Mouse (Mus musculus) kidney, adult 11 months (tissue): ENCODE measurements at regions not wholly inside any gene's neighbourhood (a gene's known extent, or its start where the extent isn't known, plus 50 kb on each side); places are given as distances from the start of the nearest gene placed in this dataset.

Source experiments
- DNase-seq: peaks from one replicate; pipeline ENCODE4 v3.0.0; 2022

GRCm38 (mm10) chr19:6684921-6685320 is 142.1 kb upstream of the Slc22a12 start:
- no peak for DNase-seq

GRCm38 (mm10) chr19:6679392-6680307 is 136.8 kb upstream of the Slc22a12 start:
- no peak for DNase-seq

DNA sequence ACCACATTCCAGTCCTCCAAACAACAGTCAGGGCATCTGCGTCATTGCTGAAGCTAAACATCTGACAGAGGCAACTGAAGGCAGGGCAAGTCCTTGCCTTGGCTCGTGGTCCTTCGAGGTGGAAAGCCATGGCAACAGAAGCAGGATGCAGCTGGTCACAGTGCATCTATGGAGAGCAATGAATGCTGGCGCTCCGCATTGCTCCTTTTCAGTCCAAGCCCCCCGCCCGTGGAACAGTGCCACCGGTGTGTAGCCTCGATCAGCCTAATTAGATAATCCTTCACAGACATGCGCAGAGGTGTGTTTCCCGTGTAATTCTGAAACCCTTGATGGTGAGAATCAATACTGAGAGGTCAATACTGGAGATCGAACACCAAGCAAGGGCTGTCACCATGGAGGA is 134.7 kb upstream of the Slc22a12 start:
- DNase-seq: no peak

GRCm38 (mm10) chr19:6675586-6675985 is 132.8 kb upstream of the Slc22a12 start:
- no peak for DNase-seq

GRCm38 (mm10) chr19:6671696-6672095 is 128.9 kb upstream of the Slc22a12 start:
- DNase-seq: no peak

GRCm38 (mm10) chr19:6669881-6670280 is 127.0 kb upstream of the Slc22a12 start:
- DNase-seq: no peak

- no peak for DNase-seq
Measured at GRCm38 (mm10) chr19:6668545-6668944, 125.7 kb upstream of the Slc22a12 start.

DNA sequence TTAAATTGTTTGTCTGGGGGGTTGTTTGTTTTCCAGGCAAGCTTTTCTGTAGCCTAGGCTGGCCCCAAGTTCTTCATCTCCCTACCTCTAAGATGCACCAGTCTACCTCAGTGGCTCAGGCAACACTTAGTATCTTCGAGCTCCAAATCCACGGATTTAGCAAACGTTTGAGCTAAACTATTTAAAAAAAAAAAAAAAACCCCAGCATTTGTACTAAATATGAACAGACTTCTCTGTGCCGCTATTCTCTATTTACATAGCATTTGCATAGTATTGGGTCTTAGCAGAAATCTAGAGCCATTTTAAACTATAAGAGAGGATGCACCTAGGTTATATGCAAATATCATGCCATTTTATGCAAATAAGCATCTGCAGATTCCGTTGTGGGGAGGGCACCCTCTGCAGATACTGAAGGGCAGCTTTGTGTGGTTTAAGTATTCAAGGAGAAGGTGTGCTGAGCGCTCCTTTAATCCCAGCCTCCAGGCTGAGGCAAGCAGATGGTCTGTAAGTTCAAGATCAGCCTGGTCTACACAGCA is 123.4 kb upstream of the Slc22a12 start:
- DNase-seq: no peak

DNA sequence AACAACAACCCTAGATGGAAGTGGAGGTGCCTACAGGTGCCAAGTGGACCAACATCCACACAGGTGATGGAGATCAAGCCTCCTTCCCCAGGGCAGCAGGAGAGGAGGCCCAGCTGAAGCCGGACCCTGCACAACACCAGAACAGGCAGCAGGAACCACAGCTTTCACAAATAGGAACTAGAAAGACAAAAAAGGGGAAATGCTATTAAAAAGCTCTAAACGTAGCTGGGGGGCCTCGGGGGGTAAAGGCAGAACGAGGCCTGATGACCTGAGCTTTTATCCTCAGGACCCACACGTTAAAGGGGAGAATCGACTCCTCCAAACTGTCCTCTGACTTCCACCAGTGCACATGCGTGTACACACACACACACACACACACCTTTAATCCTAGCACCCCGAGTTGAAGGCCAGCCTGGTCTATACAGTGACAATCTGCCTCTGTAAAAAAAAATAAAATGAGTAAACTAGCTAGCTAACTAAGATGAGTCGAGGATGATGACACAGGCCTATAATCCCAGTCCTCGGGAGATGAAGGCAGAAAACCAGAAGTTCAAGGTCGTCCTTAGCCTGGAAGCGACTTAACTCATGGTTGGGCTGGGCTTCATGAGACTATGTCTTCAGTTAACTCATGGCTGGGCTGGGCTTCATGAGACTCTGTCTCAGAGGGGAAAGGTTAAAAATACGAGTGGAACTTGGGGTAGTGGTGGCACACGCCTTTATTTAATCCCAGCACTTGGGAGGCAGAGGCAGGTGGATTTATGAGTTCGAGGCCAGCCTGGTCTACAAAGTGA is 122.6 kb upstream of the Slc22a12 start:
- no peak for DNase-seq

DNA sequence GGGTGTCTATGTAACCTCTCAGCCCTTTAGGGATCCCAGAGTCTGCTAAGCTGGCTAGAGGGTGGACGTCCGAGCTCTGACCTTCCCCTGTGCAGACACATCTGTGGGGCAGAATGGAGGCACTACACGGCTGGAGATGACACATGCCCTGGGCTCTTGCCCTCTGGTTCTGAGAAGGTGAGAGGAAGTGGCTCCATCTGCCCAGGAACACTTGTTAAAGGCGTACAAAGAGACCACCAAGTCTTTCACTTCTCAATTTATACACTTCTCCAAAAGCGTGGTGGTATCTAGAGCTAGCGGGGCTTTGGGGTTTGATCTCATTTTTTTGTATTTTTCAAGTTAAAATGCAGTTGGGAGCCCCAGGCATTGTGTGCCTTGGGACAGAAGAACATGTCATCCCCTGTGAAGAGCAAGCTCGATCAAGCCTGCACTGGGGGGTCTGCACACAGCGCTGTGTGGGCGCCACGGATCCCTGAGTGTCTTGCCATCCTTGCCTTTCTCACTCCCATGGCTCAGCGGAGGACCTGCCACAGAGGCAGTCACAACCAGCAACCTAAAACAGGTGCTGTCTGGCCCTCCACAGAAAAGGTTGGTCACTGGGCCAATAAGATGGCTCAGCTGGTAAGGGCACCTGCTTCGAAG is 121.6 kb upstream of the Slc22a12 start:
- DNase-seq: no peak

- peak; percentile 55 for DNase-seq
Measured at GRCm38 (mm10) chr19:6663391-6663790, 120.6 kb upstream of the Slc22a12 start.

GRCm38 (mm10) chr19:6662346-6662939 is 119.6 kb upstream of the Slc22a12 start:
- peak; percentile 49 for DNase-seq

GRCm38 (mm10) chr19:6661508-6661871 is 118.7 kb upstream of the Slc22a12 start:
- DNase-seq: no peak

GRCm38 (mm10) chr19:6660723-6661507 is 118.1 kb upstream of the Slc22a12 start:
- DNase-seq: no peak

DNA sequence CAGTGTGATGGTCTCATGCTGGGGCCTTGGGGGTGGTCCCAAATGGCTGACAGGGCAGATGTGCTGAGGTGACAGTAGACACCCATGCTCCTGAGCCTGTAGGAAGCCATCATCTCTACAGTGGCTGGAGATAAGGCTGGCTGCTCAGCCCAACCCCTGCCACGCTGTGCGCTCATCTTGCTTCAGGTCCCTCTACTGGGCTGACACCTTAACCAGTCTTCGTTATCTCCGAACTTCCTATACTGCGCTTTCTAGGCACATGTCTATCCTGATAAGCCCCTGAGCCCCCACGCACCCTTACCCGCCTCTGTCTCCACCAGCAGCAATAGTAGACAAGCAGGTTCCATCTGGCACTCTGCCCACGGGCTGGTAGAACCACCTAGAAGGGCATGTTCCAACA is 117.3 kb upstream of the Slc22a12 start:
- DNase-seq: no peak

DNA sequence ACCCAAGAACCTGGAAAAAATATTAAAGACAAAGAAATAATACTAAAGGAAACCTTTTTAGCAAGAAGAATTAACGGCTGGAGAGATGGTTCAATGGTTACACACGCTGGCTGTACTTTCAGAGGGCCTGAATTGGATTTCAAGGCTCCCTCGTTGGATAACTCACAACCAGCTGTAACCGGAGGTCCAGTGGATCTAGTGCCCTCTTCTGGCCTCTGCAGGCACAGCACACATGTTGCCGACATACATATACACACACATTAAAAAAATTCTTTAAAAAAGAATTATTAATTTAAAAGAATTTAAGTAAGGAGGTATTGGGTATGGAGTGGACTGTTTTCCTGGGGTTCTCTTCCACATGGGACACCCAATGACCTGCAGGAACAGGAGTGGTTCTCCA is 111.7 kb upstream of the Slc22a12 start:
- DNase-seq: no peak

- no peak for DNase-seq
Measured at GRCm38 (mm10) chr19:6652775-6653174, 109.9 kb upstream of the Slc22a12 start.

DNA sequence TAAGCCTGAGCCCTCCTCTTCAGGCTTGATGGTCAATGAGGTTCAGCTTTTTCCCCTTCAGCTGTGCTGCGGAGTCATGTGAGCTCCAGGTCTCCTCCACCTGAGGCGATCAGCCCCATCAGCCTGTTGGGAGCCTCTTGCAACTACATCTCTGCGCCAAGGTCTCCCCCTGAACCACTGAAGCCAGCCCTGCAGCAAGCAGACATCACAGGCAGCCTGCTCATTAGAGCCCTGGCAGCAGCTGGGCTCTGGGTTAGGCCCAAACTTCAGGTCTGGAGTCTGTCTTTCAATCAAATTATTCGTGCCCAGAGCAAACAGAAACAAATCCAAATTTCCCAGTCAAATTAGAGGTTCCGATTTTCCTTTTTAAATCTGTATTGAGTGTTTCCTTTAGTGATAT is 108.4 kb upstream of the Slc22a12 start:
- no peak for DNase-seq

GRCm38 (mm10) chr19:6649885-6650284 is 107.1 kb upstream of the Slc22a12 start:
- DNase-seq: no peak

DNA sequence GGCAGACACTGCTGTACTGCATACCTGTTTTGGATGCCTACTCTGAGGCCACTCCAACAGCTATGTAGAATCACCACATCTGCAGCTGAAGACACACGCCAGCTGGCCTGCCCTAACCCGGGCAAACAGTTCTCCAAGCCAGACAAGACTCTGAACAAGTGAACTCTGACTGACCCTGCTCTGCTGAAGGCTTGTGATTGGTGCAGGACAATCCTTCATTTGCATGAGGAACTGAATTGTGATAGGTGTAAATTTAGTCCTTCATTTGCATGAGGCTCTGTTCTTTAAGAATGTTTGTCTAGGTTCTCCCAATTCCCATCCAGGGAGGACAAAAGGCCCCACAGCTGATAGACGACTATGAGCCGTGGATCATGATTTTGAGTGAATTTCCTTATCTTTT is 104.9 kb upstream of the Slc22a12 start:
- no peak for DNase-seq

- DNase-seq: no peak
Measured at GRCm38 (mm10) chr19:6647216-6647615, 104.4 kb upstream of the Slc22a12 start.

DNA sequence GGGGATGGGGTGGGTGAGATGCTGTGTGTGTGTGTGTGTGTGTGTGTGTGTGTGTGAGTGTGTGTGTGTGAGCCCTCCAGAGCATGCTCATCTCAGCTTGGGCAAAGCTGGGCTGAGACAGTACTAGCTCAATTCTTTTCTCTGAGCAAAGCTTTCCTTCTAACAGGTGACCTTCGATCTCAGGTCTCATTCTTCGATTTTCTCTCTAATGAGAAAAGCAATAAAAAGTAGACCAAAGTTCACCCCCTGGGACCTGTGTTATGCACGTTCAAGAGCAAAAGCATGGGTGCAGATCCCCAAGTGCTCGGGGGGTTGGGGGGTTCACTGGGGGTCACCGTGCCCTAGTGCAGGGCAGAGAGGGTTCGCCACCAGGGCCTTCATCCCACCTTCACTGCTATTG is 103.1 kb upstream of the Slc22a12 start:
- DNase-seq: peak; percentile 18
